Mouse (Mus musculus) E14TG2a.4 (cell line): ENCODE data around the gene Psmc6.

Experiments used
- H3K27me3 ChIP-seq: 2 replicates; pipeline ENCODE4 v1.6.1; 2014; ENCODE audit warnings: low read length, control low read depth; ENCODE audit not compliant: insufficient read depth
- H3K36me3 ChIP-seq: 2 replicates; pipeline ENCODE4 v1.6.1; 2014; ENCODE audit warnings: low read length, control low read depth; ENCODE audit not compliant: insufficient read depth
- H3K4me1 ChIP-seq: replicated peaks from 2 replicates; pipeline ENCODE4 v1.6.1; 2014; ENCODE audit warnings: low read depth, low read length, control low read depth
- H3K4me3 ChIP-seq: replicated peaks from 2 replicates; pipeline ENCODE4 v1.5.1; 2014; ENCODE audit warnings: mild to moderate bottlenecking, low read length
- H3K9me3 ChIP-seq: 2 replicates; pipeline ENCODE4 v1.6.1; 2014; ENCODE audit warnings: low read length, control low read depth
- CTCF ChIP-seq: conservative IDR thresholded peaks from 2 replicates; pipeline ENCODE4 v1.5.1; 2014; ENCODE audit warnings: low read length
- NANOG ChIP-seq: IDR thresholded peaks from 2 replicates; pipeline ENCODE4 v1.6.1; 2014; ENCODE audit warnings: borderline replicate concordance, low read length, mixed read lengths
- POU5F1 ChIP-seq: IDR thresholded peaks from 2 replicates; pipeline ENCODE4 v1.6.1; 2014; ENCODE audit warnings: low read length, borderline replicate concordance

The Psmc6 gene

GRCm38 (mm10) chr14:45378771-45379170 lies 49.2 kb downstream of the Psmc6 start:
- Histone ChIP-seq H3K27me3 (no peaks in the 10 kb centered on the region), H3K4me1 (no peaks in the 10 kb centered on the region), H3K36me3 (peaks cover 58% of the 10 kb centered on the region), H3K4me3 (no peak overlapping the region), H3K9me3 (no peaks in the 10 kb centered on the region)
- TF ChIP-seq CTCF (no peak), NANOG (no peak), POU5F1 (no peak)

GRCm38 (mm10) chr14:45380756-45381155 lies 51.2 kb downstream of the Psmc6 start:
- Histone ChIP-seq H3K4me3 (no peak overlapping the region), H3K36me3 (peaks cover 64% of the 10 kb centered on the region)

GRCm38 (mm10) chr14:45382912-45383311 lies 53.3 kb downstream of the Psmc6 start:
- H3K36me3 ChIP-seq: peaks cover 72% of the 10 kb centered on the region
- H3K4me1 ChIP-seq: peaks cover 17% of the 10 kb centered on the region
- no peaks in the 10 kb centered on the region for H3K27me3 ChIP-seq
- no peaks in the 10 kb centered on the region for H3K9me3 ChIP-seq
- TF ChIP-seq NANOG (no peak), CTCF (peak; percentile 50)
- no peak overlapping the region for H3K4me3 ChIP-seq

More at GRCm38 (mm10) chr14:45380756-45381155, 51.2 kb downstream of the Psmc6 start:
- H3K9me3 ChIP-seq: no peaks in the 10 kb centered on the region
- peaks cover 2% of the 10 kb centered on the region; the same call in 1 of the 2 replicates for H3K4me1 ChIP-seq
- no peaks in the 10 kb centered on the region for H3K27me3 ChIP-seq
- TF ChIP-seq NANOG (no peak), CTCF (no peak), POU5F1 (no peak)

- TF ChIP-seq POU5F1: no peak
- no peak for TF ChIP-seq NANOG
- no peak for TF ChIP-seq CTCF
- no peak overlapping the region for H3K4me3 ChIP-seq
- no peaks in the 10 kb centered on the region for H3K27me3 ChIP-seq
- peaks cover 4% of the 10 kb centered on the region; the same call in 1 of the 2 replicates for H3K9me3 ChIP-seq
- H3K4me1 ChIP-seq: peaks cover 24% of the 10 kb centered on the region
- H3K36me3 ChIP-seq: peaks cover 45% of the 10 kb centered on the region
These were observed 56.0 kb downstream of the Psmc6 start for GRCm38 (mm10) chr14:45385596-45385995.

- peaks cover 17% of the 10 kb centered on the region for H3K9me3 ChIP-seq
- peak overlapping the region; percentile 99 for H3K4me3 ChIP-seq
- peaks cover 24% of the 10 kb centered on the region for H3K4me1 ChIP-seq
- no peaks in the 10 kb centered on the region for H3K27me3 ChIP-seq
- H3K36me3 ChIP-seq: peaks cover 26% of the 10 kb centered on the region
- TF ChIP-seq POU5F1 (no peak), CTCF (no peak), NANOG (peak; percentile 73; the same call in 1 of the 2 replicates)
These were observed 57.9 kb downstream of the Psmc6 start for GRCm38 (mm10) chr14:45387480-45387879.

GRCm38 (mm10) chr14:45388345-45389181 lies 59.0 kb downstream of the Psmc6 start:
- peaks cover 24% of the 10 kb centered on the region for H3K4me1 ChIP-seq
- no peaks in the 10 kb centered on the region for H3K27me3 ChIP-seq
- TF ChIP-seq CTCF (no peak), NANOG (no peak), POU5F1 (no peak)
- peaks cover 15% of the 10 kb centered on the region for H3K36me3 ChIP-seq
- peak overlapping the region; percentile 99 for H3K4me3 ChIP-seq
- peaks cover 25% of the 10 kb centered on the region for H3K9me3 ChIP-seq

- no peak for TF ChIP-seq POU5F1
- TF ChIP-seq CTCF: no peak
- no peak for TF ChIP-seq NANOG
- peaks cover 24% of the 10 kb centered on the region for H3K4me1 ChIP-seq
- peaks cover 25% of the 10 kb centered on the region for H3K9me3 ChIP-seq
- H3K27me3 ChIP-seq: no peaks in the 10 kb centered on the region
- H3K36me3 ChIP-seq: peaks cover 12% of the 10 kb centered on the region
- peak overlapping the region; percentile 99 for H3K4me3 ChIP-seq
These were observed 59.6 kb downstream of the Psmc6 start for GRCm38 (mm10) chr14:45389194-45389593.
